Comparison of ENCODE assay signal across 8 mouse cellular contexts in the genomic region with DNA sequence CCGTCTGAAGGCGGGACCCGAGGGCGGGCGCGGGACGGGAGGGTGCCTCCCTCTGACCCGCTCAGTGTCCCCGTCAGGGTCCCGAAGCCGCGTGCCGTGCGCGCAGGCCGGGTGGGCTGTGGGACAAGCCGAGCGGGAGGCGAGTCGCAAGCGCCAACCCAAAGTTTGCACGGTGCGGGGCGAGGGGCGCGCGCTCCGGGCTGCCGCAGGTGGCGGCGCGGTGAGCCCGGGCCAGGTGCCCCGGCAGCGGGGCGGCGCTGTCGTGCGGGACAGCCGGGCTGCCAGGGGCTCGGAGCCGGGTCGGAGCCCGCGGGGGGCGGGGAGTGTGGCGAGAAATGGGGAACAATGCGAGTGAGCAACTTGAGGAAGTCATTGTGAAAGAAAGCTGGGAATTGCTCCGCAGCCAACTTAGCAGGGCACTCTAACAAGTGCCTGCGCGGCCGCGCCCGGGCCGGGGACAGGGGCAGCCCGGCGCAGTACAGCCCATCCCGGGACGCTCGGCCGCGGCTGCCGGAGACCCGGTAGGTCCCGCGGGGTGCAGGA. TPM values are rescaled to one million over a fixed set of nuclear protein-coding genes. Genes with fewer than 3 reads are reported as not detected.
DNase-seq lines count a peak whose midpoint lies in the region; ATAC-seq and TF ChIP-seq lines count a peak whose summit lies in the region.

No protein-coding gene starts in this region.

- peak; percentile 80 for ATAC-seq in forebrain, embryonic 15.5 days (replicated peaks)

- under 1% methylated on average over 64 of the region's 66 CpGs for WGBS in forebrain, embryonic 15.5 days

- peak overlapping the region; percentile 37; the same call in 1 of the 2 replicates for H3K9ac ChIP-seq in forebrain, embryonic 15.5 days (replicated peaks)

- peak overlapping the region; percentile 99 for H3K4me2 ChIP-seq in forebrain, embryonic 15.5 days (replicated peaks)

- no peaks in the 10 kb centered on the region for H3K9me3 ChIP-seq in forebrain, embryonic 15.5 days

- peak; percentile 20 to 28 for DNase-seq in urinary bladder, adult 18-20 months (ENCODE audit: low spot score in 2 of 2)
- no peak for DNase-seq in urinary bladder, postnatal 10 days (ENCODE audit: low spot score)
- DNase-seq in heart, postnatal 14 days = peak; percentile 53 to 57
- peak; percentile 23 to 25 for DNase-seq in layer of hippocampus, adult 2 months (ENCODE audit: low spot score in 2 of 2)
- peak; percentile 72 for DNase-seq in lung, postnatal 10 days
- DNase-seq in ovary, adult 18-20 months (ENCODE audit: low spot score) = peak; percentile 6
- peak; percentile 80 for DNase-seq in thymus, postnatal 0 days (ENCODE audit: low spot score)

- peaks cover 40% of the 10 kb centered on the region for H3K27me3 ChIP-seq in forebrain, embryonic 15.5 days

- TF ChIP-seq CTCF in layer of hippocampus, adult 2 months (conservative IDR thresholded peaks at IDR 0.05) = no peak

- H3K27ac ChIP-seq in forebrain, embryonic 15.5 days (replicated peaks) = no peak overlapping the region
- 0 out of 2 replicates have a peak overlapping the region, but pooled peaks have one; percentile 18 for H3K27ac ChIP-seq in layer of hippocampus, adult 2 months

- H3K36me3 ChIP-seq in forebrain, embryonic 15.5 days = no peaks in the 10 kb centered on the region

- H3K4me1 ChIP-seq in forebrain, embryonic 15.5 days = peaks cover 18% of the 10 kb centered on the region

- H3K4me3 ChIP-seq in forebrain, embryonic 15.5 days = peak overlapping the region; percentile 61
- peak overlapping the region; percentile 52 for H3K4me3 ChIP-seq in layer of hippocampus, adult 2 months

- intact Hi-C loops in heart, postnatal 14 days (cut with DNase I) = no loop called here

RNA-seq across cellular contexts. Expression of gene Ikzf1, which starts 1.1 kb away (rescaled TPM):
- polyA plus RNA-seq in forebrain, embryonic 15.5 days (2015; fragmentation: Nextera tagmentation; extraction: Ambion mirVana) = 2.4 and 2.8 TPM in 2 replicates
- total RNA-seq in heart, postnatal 14 days (2021) = 10 to 100 TPM in 1 of 2 experiments, 1 to 10 TPM in 1; 2.2 to 10.4 TPM
- 1 to 10 TPM; 2.6 to 4.0 TPM for total RNA-seq in layer of hippocampus, adult 2 months (2021)
- polyA plus RNA-seq in thymus, postnatal 0 days (2015; fragmentation: Nextera tagmentation; extraction: Ambion mirVana) = 91.7 and 100 TPM in 2 replicates

RNA-seq across cellular contexts. Expression of gene 4930512M02Rik, which starts 58.3 kb away (rescaled TPM):
- not detected in 2 replicates for polyA plus RNA-seq in forebrain, embryonic 15.5 days (2015; fragmentation: Nextera tagmentation; extraction: Ambion mirVana)
- total RNA-seq in heart, postnatal 14 days (2021) = not detected
- total RNA-seq in layer of hippocampus, adult 2 months (2021) = not detected
- not detected in 2 replicates for polyA plus RNA-seq in thymus, postnatal 0 days (2015; fragmentation: Nextera tagmentation; extraction: Ambion mirVana)
